Mouse (Mus musculus): Measurements from ENCODE around the gene Klk11. TPM values are rescaled to one million over a fixed set of nuclear protein-coding genes. Genes with fewer than 3 reads are reported as not detected.

The Klk11 gene
- polyA plus RNA-seq, 1 experiment from 2014 or later, result not detected

GRCm38 (mm10) chr7:43799876-43800275, 25.5 kb downstream of the Klk11 start:
- Histone ChIP-seq H3K4me2 (ENCODE audit: low read depth, low read length) (no peak overlapping the region), H3K4me3 (ENCODE audit: low read depth, low read length) (no peak overlapping the region), H3K4me1 (ENCODE audit: control insufficient read depth, low read depth, low read length) (no peaks in the 10 kb centered on the region), H3K36me3 (ENCODE audit: control insufficient read depth, insufficient read depth) (no peaks in the 10 kb centered on the region), H3K27me3 (ENCODE audit: control insufficient read depth, insufficient read depth, low read depth, low read length) (peaks cover 22% of the 10 kb centered on the region), H3K9me3 (replicated peaks; ENCODE audit: control insufficient read depth, low read length) (no peaks in the 10 kb centered on the region), H3K27ac (ENCODE audit: low read length) (no peak overlapping the region), H3K9ac (ENCODE audit: low read depth, low read length) (no peak overlapping the region)
- no peak for ATAC-seq (ENCODE audit: low read depth)
- 44% methylated on average over 7 of the region's 7 CpGs for WGBS (ENCODE audit: insufficient replicate concordance)

- 42% methylated on average over 5 of the region's 5 CpGs for WGBS (ENCODE audit: insufficient replicate concordance)
- Histone ChIP-seq H3K36me3 (ENCODE audit: control insufficient read depth, insufficient read depth) (no peaks in the 10 kb centered on the region), H3K27me3 (ENCODE audit: control insufficient read depth, insufficient read depth, low read depth, low read length) (no peaks in the 10 kb centered on the region), H3K4me1 (ENCODE audit: control insufficient read depth, low read depth, low read length) (no peaks in the 10 kb centered on the region), H3K9ac (ENCODE audit: low read depth, low read length) (no peak within 1 kb of the TSS), H3K27ac (ENCODE audit: low read length) (no peak within 1 kb of the TSS), H3K4me2 (ENCODE audit: low read depth, low read length) (no peak within 1 kb of the TSS), H3K9me3 (replicated peaks; ENCODE audit: control insufficient read depth, low read length) (no peaks in the 10 kb centered on the region), H3K4me3 (ENCODE audit: low read depth, low read length) (no peak within 1 kb of the TSS)
- ATAC-seq (ENCODE audit: low read depth), result no peak
These were observed 36.6 kb downstream of the Klk11 start, which contains the start of gene Klk7 for GRCm38 (mm10) chr7:43810994-43811393. TSS of gene Klk7 (plus strand) at chr7:43811294.

- 58% methylated on average over 7 of the region's 7 CpGs for WGBS (ENCODE audit: insufficient replicate concordance)
- no peak overlapping the region for H3K4me3 ChIP-seq (ENCODE audit: low read depth, low read length)
- ATAC-seq (ENCODE audit: low read depth), result no peak
- H3K27ac ChIP-seq (ENCODE audit: low read length), result no peak overlapping the region
- no peak overlapping the region for H3K4me2 ChIP-seq (ENCODE audit: low read depth, low read length)
- H3K4me1 ChIP-seq (ENCODE audit: control insufficient read depth, low read depth, low read length), result no peaks in the 10 kb centered on the region
- H3K9me3 ChIP-seq (replicated peaks; ENCODE audit: control insufficient read depth, low read length), result no peaks in the 10 kb centered on the region
- H3K36me3 ChIP-seq (ENCODE audit: control insufficient read depth, insufficient read depth), result no peaks in the 10 kb centered on the region
- no peak overlapping the region for H3K9ac ChIP-seq (ENCODE audit: low read depth, low read length)
- H3K27me3 ChIP-seq (ENCODE audit: control insufficient read depth, insufficient read depth, low read depth, low read length), result no peaks in the 10 kb centered on the region
These were observed 40.8 kb downstream of the Klk11 start for GRCm38 (mm10) chr7:43815211-43815610.

GRCm38 (mm10) chr7:43816746-43817145, 42.3 kb downstream of the Klk11 start:
- no peak overlapping the region for H3K4me3 ChIP-seq (ENCODE audit: low read depth, low read length)
- H3K27ac ChIP-seq (ENCODE audit: low read length), result no peak overlapping the region
- H3K9me3 ChIP-seq (replicated peaks; ENCODE audit: control insufficient read depth, low read length), result no peaks in the 10 kb centered on the region
- H3K4me1 ChIP-seq (ENCODE audit: control insufficient read depth, low read depth, low read length), result no peaks in the 10 kb centered on the region
- H3K36me3 ChIP-seq (ENCODE audit: control insufficient read depth, insufficient read depth), result no peaks in the 10 kb centered on the region
- no peak overlapping the region for H3K9ac ChIP-seq (ENCODE audit: low read depth, low read length)
- ATAC-seq (ENCODE audit: low read depth), result no peak
- H3K4me2 ChIP-seq (ENCODE audit: low read depth, low read length), result no peak overlapping the region
- H3K27me3 ChIP-seq (ENCODE audit: control insufficient read depth, insufficient read depth, low read depth, low read length), result no peaks in the 10 kb centered on the region

GRCm38 (mm10) chr7:43821581-43821980, 47.2 kb downstream of the Klk11 start:
- H3K9me3 ChIP-seq (replicated peaks; ENCODE audit: control insufficient read depth, low read length), result no peaks in the 10 kb centered on the region
- no peak for ATAC-seq (ENCODE audit: low read depth)
- no peak overlapping the region for H3K4me2 ChIP-seq (ENCODE audit: low read depth, low read length)
- H3K36me3 ChIP-seq (ENCODE audit: control insufficient read depth, insufficient read depth), result no peaks in the 10 kb centered on the region
- no peak overlapping the region for H3K4me3 ChIP-seq (ENCODE audit: low read depth, low read length)
- no peaks in the 10 kb centered on the region for H3K4me1 ChIP-seq (ENCODE audit: control insufficient read depth, low read depth, low read length)
- H3K27me3 ChIP-seq (ENCODE audit: control insufficient read depth, insufficient read depth, low read depth, low read length), result no peaks in the 10 kb centered on the region
- WGBS (ENCODE audit: insufficient replicate concordance), result 69% methylated on average over 7 of the region's 7 CpGs
- no peak overlapping the region for H3K9ac ChIP-seq (ENCODE audit: low read depth, low read length)
- H3K27ac ChIP-seq (ENCODE audit: low read length), result no peak overlapping the region

- no peak for ATAC-seq (ENCODE audit: low read depth)
- no peaks in the 10 kb centered on the region for H3K9me3 ChIP-seq (replicated peaks; ENCODE audit: control insufficient read depth, low read length)
- no peak within 1 kb of the TSS for H3K4me2 ChIP-seq (ENCODE audit: low read depth, low read length)
- H3K36me3 ChIP-seq (ENCODE audit: control insufficient read depth, insufficient read depth), result no peaks in the 10 kb centered on the region
- 67% methylated on average over 10 of the region's 10 CpGs for WGBS (ENCODE audit: insufficient replicate concordance)
- H3K27ac ChIP-seq (ENCODE audit: low read length), result no peak within 1 kb of the TSS
- H3K4me1 ChIP-seq (ENCODE audit: control insufficient read depth, low read depth, low read length), result no peaks in the 10 kb centered on the region
- no peaks in the 10 kb centered on the region for H3K27me3 ChIP-seq (ENCODE audit: control insufficient read depth, insufficient read depth, low read depth, low read length)
- no peak within 1 kb of the TSS for H3K4me3 ChIP-seq (ENCODE audit: low read depth, low read length)
- H3K9ac ChIP-seq (ENCODE audit: low read depth, low read length), result no peak within 1 kb of the TSS
These were observed 49.8 kb downstream of the Klk11 start, which contains the start of gene Klk6 for GRCm38 (mm10) chr7:43824199-43824598. TSS of gene Klk6 (plus strand) at chr7:43824499.

- H3K9me3 ChIP-seq (replicated peaks; ENCODE audit: control insufficient read depth, low read length), result no peaks in the 10 kb centered on the region
- H3K4me2 ChIP-seq (ENCODE audit: low read depth, low read length), result no peak overlapping the region
- no peak for ATAC-seq (ENCODE audit: low read depth)
- H3K27me3 ChIP-seq (ENCODE audit: control insufficient read depth, insufficient read depth, low read depth, low read length), result no peaks in the 10 kb centered on the region
- no peak overlapping the region for H3K27ac ChIP-seq (ENCODE audit: low read length)
- 59% methylated on average over 5 of the region's 5 CpGs for WGBS (ENCODE audit: insufficient replicate concordance)
- no peak overlapping the region for H3K4me3 ChIP-seq (ENCODE audit: low read depth, low read length)
- no peak overlapping the region for H3K9ac ChIP-seq (ENCODE audit: low read depth, low read length)
- H3K4me1 ChIP-seq (ENCODE audit: control insufficient read depth, low read depth, low read length), result no peaks in the 10 kb centered on the region
- H3K36me3 ChIP-seq (ENCODE audit: control insufficient read depth, insufficient read depth), result no peaks in the 10 kb centered on the region
These were observed 51.7 kb downstream of the Klk11 start for GRCm38 (mm10) chr7:43826056-43826455.

- Histone ChIP-seq H3K27me3 (ENCODE audit: control insufficient read depth, insufficient read depth, low read depth, low read length) (no peaks in the 10 kb centered on the region), H3K9me3 (replicated peaks; ENCODE audit: control insufficient read depth, low read length) (no peaks in the 10 kb centered on the region), H3K4me3 (ENCODE audit: low read depth, low read length) (no peak overlapping the region), H3K27ac (ENCODE audit: low read length) (no peak overlapping the region), H3K9ac (ENCODE audit: low read depth, low read length) (no peak overlapping the region), H3K36me3 (ENCODE audit: control insufficient read depth, insufficient read depth) (no peaks in the 10 kb centered on the region), H3K4me1 (ENCODE audit: control insufficient read depth, low read depth, low read length) (no peaks in the 10 kb centered on the region), H3K4me2 (ENCODE audit: low read depth, low read length) (no peak overlapping the region)
- 55% methylated on average over 4 of the region's 4 CpGs for WGBS (ENCODE audit: insufficient replicate concordance)
- ATAC-seq (ENCODE audit: low read depth), result no peak
These were observed 53.3 kb downstream of the Klk11 start for GRCm38 (mm10) chr7:43827706-43828105.

Data from liver, embryonic 16.5 days (tissue).